Mouse (Mus musculus) layer of hippocampus, adult 2 months (tissue): ENCODE results near the gene Tjp2. TPM values are rescaled to one million over a fixed set of nuclear protein-coding genes. Genes with fewer than 3 reads are reported as not detected.
A peak's percentile ranks its signal among the peaks of the same experiment; 100 is the strongest.
"Not testable (repeated sequence)": the region's sequence is repeated elsewhere in the genome, so short reads cannot be mapped to it uniquely, and the experiment has no call there.

Source experiments
- DNase-seq, 2 experiments: peaks; one replicate each; pipeline ENCODE4 v3.0.0; 2022; ENCODE audit warnings: low spot score in 2 of 2
- H3K27ac ChIP-seq: fragments of 200-600 bp; 2 replicates; pipeline ENCODE4 v1.8.1; 2022
- H3K4me3 ChIP-seq: fragments of 200-600 bp; 2 replicates; pipeline ENCODE4 v1.8.1; 2022; ENCODE audit warnings: mild to moderate bottlenecking
- CTCF ChIP-seq: fragments of 200-600 bp; conservative IDR thresholded peaks from 2 replicates; pipeline ENCODE4 v1.8.1; 2022; ENCODE audit warnings: antibody characterized with exemption, mild to moderate bottlenecking, moderate library complexity
- total RNA-seq, 2 experiments: library from RNA; stranded (reverse); gene quantifications; 2 replicates each; pipeline ENCODE4 v1.2.3; 2021

The Tjp2 gene
- total RNA-seq, 2 experiments from 2014 or later: 17.6 to 20.3 TPM

DNA sequence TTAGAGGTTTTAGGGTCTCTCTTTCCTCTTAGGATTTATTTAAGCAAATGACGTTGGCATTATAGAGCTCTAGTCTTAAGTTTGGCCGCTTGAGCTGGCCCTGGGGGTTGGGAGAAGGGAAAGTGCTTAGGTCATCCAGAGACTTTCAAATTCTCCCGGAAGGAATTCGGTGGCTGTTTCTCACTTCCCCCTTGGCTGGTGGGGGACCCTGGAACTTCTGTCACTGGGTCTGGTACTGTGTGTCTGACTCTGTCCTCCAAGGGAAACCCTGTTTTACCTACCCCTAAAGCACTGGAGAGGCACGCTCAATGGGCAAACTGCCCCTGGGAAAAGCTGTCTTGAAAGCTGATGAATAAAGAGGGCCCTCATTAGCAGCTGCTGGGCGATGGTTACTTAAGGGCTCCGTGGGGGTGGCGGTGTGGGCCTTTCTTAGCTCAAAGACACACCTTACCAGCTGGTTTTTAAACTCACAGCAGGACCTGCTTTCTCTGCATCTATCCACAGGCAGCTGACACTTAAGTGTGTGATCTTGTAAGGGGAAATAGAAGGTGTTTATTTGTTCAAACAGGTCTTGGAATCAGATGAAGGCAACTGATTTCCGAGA lies 28.9 kb upstream of the Tjp2 start:
- Histone ChIP-seq H3K27ac (peak overlapping the region; percentile 28), H3K4me3 (no peak overlapping the region)
- no peak for DNase-seq
- TF ChIP-seq CTCF: no peak

- H3K4me3 ChIP-seq: no peak overlapping the region
- DNase-seq: no peak
- no peak for TF ChIP-seq CTCF
- H3K27ac ChIP-seq: 0 out of 2 replicates have a peak overlapping the region, but pooled peaks have one; percentile 32
Observed at GRCm38 (mm10) chr19:24251869-24252268, 27.0 kb upstream of the Tjp2 start.

- no peak for TF ChIP-seq CTCF
Observed at GRCm38 (mm10) chr19:24243340-24243739, 18.5 kb upstream of the Tjp2 start.

GRCm38 (mm10) chr19:24241799-24242546 lies 17.1 kb upstream of the Tjp2 start:
- TF ChIP-seq CTCF: no peak
- Histone ChIP-seq H3K4me3 (no peak overlapping the region), H3K27ac (no peak overlapping the region)
- no peak for DNase-seq

More at GRCm38 (mm10) chr19:24243340-24243739, 18.5 kb upstream of the Tjp2 start:
- Histone ChIP-seq H3K4me3 (no peak overlapping the region), H3K27ac (no peak overlapping the region)
- DNase-seq: no peak

- no peak for DNase-seq
- no peak overlapping the region for H3K27ac ChIP-seq
- TF ChIP-seq CTCF: no peak
- no peak overlapping the region for H3K4me3 ChIP-seq
Observed at GRCm38 (mm10) chr19:24241271-24241670, 16.4 kb upstream of the Tjp2 start.

DNA sequence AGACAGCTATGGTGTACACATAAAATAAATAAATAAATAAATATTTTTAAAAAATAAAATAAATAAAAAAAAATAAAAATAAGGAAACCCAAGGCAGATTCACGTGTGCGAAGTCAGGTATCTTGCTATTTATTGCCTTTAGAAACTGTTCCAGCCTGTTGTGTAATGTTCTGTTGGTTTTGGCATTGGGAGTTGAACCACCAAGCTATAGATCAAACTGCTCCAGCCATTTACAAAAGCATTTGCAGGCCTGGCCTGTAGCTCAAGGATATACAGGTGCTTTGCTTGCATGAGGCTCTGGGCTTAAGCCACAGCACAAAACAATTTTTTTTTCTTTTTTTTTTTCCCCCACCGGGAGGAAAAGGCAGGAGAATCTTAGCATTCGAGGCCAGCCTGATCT lies 13.2 kb upstream of the Tjp2 start:
- no peak for TF ChIP-seq CTCF
- no peak overlapping the region for H3K27ac ChIP-seq
- H3K4me3 ChIP-seq: no peak overlapping the region
- no peak for DNase-seq

GRCm38 (mm10) chr19:24232356-24232755 lies 7.5 kb upstream of the Tjp2 start:
- H3K4me3 ChIP-seq, DNase-seq, H3K27ac ChIP-seq: not testable (repeated sequence)

DNA sequence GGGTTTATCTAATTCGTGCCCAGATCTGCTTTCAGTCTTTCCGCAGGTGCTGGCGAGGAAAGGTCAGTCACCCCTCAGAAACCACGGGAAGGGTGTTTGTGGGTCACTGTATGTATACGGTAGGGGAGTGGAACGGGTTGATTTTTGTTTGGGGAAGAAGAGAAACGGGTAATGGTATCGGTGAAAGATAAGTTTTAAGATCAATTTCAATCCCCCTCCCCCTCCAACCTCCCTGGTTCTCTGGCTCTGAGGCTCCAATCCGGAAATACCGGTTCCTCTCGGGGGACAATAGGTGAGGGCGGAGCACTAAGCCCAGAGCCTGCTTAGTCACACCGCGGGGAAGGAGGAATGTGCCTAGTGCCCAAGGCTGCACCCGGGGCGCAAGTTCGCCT lies 471 bp upstream of the Tjp2 start:
- DNase-seq: no peak
- H3K27ac ChIP-seq: peak overlapping the region; percentile 87; the same call in 1 of the 2 replicates
- no peak for TF ChIP-seq CTCF
- peak overlapping the region; percentile 71 for H3K4me3 ChIP-seq

DNA sequence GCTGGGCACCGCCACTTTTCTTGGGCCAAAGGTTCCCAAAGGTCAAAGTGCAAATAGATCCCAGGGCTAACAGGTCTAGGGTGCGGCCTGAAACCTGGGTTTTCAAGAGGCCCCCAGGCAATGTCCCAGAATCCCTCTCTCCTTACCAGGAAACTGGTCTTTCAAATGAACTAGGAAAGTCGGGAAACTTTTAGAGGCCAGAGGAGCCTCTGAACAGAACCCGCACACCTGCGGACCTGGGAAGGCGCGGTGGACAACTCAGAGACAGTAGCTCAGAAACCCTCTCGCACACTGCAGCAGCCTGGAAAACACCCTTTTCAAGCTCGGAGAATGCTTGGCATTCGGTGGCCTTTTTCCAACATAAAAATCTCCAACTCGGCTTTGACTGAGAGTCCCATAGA lies 979 bp downstream of the Tjp2 start:
- H3K27ac ChIP-seq: peak overlapping the region; percentile 87
- no peak for TF ChIP-seq CTCF
- DNase-seq: no peak
- peak overlapping the region; percentile 71 for H3K4me3 ChIP-seq

DNA sequence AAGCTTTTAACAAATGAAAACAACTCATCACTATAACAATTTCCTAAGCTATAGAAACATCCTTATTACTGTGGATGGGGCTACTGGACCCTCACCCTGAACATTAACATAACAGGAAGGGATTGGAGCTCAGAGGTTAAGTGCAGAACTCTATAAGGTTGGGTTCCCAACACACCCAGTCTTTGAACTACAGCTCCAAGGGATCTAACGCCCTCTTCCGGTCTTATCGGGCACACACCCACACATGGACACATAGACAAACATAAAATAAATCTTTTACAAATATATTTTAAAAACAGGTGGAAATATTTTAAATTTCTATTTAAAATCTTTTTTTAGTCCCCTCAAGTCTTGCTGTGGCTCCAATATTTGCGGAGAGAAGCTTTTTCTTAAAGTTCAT lies 3.4 kb downstream of the Tjp2 start:
- no peak overlapping the region for H3K27ac ChIP-seq
- TF ChIP-seq CTCF: peak; percentile 13; the same call in 1 of the 2 replicates

DNA sequence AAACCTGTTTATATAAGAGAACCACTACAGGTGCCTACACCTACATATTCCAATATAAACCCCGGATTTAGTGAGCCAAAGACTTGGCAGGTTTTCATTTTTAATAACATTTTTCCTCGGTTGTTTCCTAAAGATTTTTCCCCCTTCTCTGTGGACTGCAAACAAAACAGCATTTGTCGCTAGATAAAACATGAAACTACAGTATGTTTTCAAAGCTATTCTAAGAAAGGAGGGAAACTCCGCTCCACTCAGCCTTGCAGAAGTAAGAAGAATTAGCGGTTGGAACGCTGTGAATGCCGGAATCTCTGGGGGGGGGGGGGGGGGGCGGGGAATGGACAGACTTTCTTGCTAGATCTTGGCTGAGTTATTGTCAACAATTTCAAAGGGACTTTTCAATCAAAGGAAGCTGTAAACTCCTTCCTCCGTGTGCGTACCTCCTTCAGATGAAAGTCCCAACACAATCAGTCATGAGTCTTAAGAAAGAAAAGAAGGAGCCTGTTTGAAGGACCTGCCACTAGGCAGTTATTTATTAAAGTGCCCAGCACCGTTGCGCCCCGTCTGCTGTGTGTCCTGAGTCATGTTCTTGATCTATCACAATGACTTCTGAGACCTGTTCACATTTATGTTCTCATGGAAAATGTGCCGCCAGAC lies 3.9 kb downstream of the Tjp2 start:
- no peak for DNase-seq
- Histone ChIP-seq H3K27ac (no peak overlapping the region), H3K4me3 (no peak overlapping the region)
- no peak for TF ChIP-seq CTCF

More for the DNA sequence above, 3.4 kb downstream of the Tjp2 start:
- no peak for DNase-seq
- H3K4me3 ChIP-seq: no peak overlapping the region

DNA sequence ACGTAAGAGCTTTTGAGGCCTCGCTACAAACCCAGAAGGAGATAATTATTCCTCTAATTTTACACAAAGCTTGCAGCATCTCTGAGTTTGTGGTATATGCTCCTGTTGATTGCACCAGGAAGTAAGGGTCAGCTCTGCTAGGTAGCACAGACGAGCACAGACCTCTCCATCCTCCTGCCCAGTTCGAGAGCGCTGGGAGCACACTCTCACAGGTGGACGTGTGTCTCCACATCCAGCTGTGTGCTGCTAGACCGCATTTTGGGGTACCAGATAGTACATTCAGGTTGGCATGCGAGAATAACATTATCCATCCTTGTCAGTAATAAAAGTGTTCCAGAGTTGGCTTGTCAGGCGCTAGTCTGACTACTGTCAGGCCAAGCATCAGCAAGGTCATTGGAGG lies 5.8 kb downstream of the Tjp2 start:
- Histone ChIP-seq H3K4me3 (no peak overlapping the region), H3K27ac (no peak overlapping the region)
- DNase-seq: no peak
- TF ChIP-seq CTCF: no peak

GRCm38 (mm10) chr19:24218291-24218690 lies 6.5 kb downstream of the Tjp2 start:
- TF ChIP-seq CTCF: peak; percentile 77
- no peak for DNase-seq
- Histone ChIP-seq H3K4me3 (no peak overlapping the region), H3K27ac (no peak overlapping the region)
